Mouse (Mus musculus): ENCODE measurements at regions not wholly inside any gene's neighbourhood (a gene's known extent, or its start where the extent isn't known, plus 50 kb on each side); places are given as distances from the start of the nearest gene placed in this dataset.

GRCm38 (mm10) chr12:106607655-106608337, 597.8 kb downstream of the Vrk1 start:
- DNase-seq, result no peak

DNA sequence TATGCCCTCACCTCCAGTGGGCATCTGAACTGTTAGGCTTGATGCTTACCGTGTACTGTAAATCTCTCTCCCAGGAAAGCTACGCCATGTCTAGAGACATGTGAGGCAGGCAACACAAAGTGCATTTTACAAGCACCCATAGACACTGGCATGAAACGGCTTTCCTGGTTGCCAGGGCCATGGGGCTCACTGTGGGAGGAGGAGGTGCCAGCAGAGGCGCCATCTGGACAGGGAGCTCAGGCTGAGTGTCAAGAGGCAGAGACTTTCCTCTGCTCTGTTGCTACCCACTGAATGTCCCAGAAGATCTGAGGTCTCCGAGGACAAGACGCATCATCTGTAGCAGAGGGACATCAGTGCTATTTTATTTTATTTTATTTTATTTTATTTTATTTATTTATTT, 608.7 kb downstream of the Vrk1 start:
- DNase-seq, result no peak

DNA sequence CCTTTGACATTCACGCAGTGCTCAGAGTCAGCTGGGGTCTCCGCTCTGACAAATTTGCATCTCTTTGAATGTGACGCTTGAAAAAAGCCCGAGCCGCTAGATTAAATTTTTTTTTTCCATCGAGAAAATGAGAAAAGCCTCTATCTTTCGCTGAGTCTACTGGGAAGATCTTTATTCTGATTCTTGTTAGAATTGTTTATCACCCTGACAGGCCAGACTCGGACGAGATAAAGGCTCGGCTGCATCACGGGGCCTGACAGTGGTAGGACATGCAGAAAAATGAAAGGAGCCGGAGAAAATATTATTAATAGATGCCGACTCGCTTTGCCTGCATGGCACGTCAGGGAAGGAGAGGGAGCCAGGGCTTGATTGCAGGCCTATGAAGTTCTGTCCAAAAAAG, 616.8 kb downstream of the Vrk1 start:
- no peak for DNase-seq

DNA sequence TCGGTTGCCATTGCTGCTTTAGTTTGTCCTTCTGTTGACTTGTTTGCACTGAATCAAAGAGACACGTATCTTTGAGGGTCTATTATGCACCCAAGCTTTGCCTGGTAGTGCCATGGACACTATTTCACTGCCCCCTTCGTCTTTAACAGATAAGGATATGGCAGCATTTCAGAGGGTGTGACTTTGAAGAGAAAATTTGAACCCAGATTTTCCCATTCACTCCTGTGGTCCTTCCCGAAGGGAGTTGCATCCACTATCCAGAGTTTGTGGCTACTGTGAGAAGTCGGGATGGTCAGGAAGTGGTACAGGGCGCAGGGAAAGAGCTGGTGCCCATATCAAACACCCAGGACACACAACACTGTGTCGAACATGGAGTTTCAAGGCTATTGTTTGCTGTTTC, 622.5 kb downstream of the Vrk1 start:
- no peak for DNase-seq

- peak; percentile 59 for DNase-seq
Observed at GRCm38 (mm10) chr12:106633096-106633495, 623.1 kb downstream of the Vrk1 start.

- DNase-seq, result no peak
Observed at GRCm38 (mm10) chr12:106658317-106658716, 648.3 kb downstream of the Vrk1 start.

DNA sequence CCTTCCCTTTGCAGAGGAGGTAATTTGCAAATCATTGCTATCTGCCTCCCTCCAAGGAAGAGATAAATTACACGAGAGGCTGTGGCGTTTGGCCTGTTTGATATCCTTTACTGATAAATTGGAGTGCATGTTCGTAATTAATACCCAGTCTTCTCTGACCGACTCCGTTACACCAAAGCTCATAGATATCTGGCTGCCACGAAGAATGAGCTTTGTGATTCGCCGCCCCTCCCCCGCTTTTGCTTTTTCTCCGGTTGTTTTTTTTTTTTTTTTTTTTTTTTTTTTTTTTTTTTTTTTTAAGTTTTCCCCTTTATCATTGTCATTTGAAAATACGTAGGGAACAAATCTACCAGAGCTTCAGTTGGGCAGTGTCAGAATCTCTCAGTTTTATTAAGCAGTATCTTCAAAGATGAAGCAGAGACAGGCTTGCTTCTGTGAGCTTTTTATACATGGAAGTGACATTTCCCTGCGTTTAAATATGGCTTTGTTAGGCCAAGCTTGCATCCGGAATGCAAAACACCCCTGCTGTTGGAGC, 663.3 kb downstream of the Vrk1 start:
- DNase-seq, result no peak

GRCm38 (mm10) chr12:106674741-106675140, 664.7 kb downstream of the Vrk1 start:
- no peak for DNase-seq

DNA sequence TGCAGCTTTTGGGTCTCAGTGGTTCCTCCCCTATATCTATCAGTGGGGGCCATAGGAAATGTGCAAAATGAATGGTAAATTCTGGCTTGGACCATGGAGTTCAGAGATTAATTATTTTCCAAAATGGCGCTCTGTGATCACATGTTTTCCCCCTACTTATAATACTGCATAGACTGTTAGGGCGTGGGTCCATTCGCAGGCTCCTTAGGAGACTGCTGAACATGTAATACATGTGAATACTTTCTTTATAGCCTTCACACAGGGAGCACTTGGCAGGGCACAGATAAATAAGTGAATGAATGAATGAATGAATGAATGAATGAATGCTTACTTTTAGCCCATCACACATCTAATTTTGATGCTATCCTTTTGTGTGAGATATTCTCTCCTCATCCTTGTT, 666.1 kb downstream of the Vrk1 start:
- no peak for DNase-seq

DNA sequence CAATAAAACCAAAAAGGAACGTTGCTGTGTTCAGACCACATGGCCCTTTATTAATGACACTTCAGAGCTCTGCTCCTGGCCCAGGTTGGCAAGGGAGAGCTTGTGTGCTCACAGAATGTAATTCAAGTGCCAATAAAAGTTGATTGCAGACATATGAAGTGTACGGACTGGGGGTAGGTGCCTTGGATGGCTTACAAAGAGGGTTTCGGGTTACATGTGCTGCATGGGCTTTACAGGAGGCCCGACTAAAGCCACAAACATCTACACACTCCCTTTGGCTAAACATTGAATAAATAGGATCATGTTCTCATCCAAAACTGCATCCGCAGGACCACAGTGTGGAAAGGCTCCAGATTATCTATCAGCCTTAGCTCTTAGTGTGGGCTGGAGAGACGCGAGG, 666.5 kb downstream of the Vrk1 start:
- no peak for DNase-seq

DNA sequence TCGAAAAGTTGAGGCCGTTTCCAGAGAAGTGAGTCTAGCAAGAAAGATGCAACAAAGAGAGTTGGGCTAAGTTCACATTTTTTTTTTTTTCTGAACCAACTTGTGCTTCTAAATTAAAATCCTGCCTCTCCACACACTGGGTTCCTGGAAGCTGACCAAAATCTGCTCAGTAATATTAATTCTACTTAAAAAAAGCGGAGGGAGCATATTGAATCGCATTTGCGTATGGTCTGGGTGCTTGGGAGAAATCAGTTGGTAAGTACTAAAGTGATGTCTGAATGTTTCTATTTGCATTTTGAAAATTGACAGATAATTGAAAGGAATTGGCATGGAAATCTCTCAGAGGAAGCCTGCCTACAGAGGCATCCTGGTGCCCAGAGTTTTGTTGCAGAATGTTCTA, 676.0 kb downstream of the Vrk1 start:
- no peak for DNase-seq

DNA sequence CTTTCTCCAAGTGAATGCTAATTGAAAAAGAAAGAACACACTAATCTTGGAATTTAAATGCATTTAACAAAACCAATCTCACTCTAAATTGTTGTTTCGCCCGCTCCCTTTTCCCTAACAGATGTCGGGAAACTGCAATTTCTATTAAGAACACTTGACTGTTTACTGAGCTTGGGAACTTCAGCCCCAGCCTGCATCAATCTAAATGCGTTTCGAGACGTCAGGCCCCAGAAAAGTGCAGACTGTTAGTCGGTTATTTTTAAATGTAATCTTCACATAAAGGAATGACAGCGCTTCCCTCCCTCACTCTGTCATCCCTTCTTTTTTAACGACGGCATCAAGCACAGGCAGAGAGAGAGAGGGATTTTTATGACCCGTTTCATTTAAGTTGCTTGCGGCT, 677.7 kb downstream of the Vrk1 start:
- DNase-seq, result no peak

DNA sequence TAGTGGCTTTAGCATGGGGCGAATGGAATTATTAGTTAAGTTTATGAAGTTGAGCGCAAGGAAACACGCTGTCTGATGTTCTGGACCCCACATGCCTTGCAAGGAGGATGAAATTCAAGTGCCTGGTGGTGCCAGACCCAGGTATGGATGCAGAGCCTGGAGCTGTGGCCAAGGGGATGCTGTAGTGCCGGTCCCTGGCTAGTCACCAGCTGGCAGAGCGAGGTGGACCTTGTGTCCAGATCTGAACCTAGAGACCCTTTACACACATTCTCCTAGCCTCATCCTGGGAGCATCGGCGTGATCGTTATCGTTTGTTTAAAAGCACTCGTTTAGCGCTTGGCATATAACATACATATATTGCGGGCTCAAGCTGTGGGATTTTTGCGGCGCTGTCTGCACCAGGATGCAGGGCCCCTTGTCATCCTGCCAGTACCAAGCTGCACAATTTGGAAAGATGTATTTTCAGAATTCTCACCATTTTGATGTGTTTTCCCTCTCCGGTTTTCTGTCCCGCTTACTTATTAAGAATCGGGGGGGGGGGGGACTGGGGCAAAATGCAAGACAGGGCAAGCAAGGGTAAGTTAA, 678.2 kb downstream of the Vrk1 start:
- no peak for DNase-seq

DNA sequence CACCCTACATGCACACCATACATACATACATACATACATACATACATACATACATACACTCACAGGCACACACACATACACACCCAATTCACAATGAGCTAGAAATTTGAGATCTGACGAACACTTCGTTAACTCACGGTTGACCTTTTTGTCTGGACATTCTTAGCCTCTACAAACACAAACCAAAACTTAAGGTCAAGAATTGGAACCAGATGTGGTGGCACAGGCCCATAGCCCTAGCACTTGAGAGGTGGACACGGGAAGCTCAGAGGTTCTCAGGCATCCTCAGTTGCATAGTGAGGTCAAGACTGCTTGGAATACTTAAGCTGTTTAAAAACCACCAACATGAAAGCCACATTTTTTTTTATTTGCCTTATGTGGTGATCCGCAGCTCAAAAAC, 692.9 kb downstream of the Vrk1 start:
- DNase-seq, result no peak

DNA sequence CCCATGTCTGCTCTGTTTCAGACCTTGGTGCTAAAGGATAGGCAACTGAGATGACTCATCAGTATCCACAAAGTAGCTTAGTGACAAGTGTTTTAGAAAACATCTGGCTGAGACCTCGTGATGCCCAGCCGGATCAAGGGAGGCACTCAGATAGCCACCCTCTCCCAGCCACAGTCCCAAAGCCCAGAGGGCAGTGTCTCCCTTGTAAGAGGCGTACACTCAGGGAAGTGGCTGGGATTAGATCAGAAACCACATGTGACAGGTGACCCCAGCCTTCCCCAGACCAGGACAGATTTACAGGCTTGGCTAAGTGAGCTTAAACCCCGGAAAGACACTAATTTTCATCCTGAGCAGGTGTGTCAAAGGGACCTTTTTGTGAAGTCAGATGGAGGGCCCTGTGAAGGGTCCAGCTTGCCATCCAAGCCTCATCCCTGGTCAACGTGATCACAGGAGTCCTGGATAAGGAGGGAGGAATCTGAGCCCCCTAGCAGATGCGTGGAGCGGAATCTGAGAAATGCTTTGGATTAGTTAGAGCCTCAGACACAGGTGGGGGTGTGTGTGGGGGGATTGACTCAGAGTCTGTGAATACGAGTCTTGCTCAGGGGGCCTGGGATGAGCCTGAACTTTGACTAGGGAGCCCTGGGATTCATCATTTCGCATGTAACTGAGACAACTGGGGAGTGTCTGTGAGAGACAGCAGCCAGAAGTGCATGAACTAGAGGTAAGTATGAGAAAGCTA, 711.4 kb downstream of the Vrk1 start:
- DNase-seq, result no peak

GRCm38 (mm10) chr12:106722010-106722362, 712.0 kb downstream of the Vrk1 start:
- no peak for DNase-seq

DNA sequence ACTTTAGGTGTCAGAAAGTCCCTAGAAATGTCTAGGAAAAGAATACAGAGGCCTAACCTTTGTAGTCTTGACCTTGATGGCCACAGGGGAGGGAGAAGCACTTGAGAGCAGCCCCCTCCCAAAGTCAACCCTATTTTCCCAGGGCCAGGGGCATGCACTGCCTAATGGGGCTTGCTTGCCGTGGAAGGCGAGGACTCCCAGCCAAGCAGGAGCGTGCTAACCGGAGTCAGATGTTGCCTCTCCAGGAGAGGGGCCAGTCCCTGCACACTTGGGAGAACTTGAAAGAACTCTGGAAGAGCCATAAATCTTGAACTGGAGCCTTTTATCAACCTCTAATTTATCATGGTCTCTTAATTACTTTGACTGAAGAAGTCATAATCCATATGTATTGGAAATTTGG, 712.7 kb downstream of the Vrk1 start:
- DNase-seq, result no peak

- DNase-seq, result no peak
Observed at GRCm38 (mm10) chr12:106726920-106727319, 716.9 kb downstream of the Vrk1 start.

GRCm38 (mm10) chr12:106727486-106727885, 717.5 kb downstream of the Vrk1 start:
- DNase-seq, result no peak

GRCm38 (mm10) chr12:106729686-106730085, 719.7 kb downstream of the Vrk1 start:
- DNase-seq, result no peak

DNA sequence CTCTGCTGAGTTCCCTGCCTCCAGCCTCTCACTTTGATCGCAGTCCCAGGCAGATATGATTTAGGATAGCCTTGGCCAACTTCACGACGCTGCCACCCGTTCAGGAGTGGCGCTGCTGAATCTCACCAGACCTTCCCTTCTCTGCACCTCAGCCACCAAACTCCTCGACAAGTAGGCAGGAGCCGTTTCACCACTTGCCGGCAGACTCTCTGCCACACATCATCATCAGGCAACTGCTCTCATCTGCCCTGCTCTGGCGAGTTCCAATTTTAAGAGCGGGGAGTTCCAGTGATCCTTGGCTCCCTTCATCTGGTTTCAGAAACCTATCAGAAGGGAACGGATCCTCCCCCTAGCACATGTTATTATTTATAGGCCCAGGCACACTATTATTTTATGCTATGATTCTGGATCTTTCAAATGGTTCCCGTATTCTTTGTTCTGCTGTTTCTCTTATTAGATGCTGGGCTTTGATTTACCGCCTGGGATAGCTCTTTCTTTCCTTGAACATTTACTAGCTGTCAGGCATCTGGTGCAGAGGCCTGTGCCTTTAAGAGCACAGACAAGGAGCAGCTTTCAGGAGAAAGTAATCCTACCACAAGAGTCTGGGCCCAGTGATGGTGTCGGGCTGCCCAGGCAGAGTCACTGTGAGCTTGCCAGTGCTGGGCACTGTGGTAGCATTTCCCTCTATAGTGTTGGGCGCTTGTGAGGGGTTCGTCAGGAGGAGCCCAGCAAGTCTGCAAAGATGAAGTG, 722.3 kb downstream of the Vrk1 start:
- no peak for DNase-seq

DNA sequence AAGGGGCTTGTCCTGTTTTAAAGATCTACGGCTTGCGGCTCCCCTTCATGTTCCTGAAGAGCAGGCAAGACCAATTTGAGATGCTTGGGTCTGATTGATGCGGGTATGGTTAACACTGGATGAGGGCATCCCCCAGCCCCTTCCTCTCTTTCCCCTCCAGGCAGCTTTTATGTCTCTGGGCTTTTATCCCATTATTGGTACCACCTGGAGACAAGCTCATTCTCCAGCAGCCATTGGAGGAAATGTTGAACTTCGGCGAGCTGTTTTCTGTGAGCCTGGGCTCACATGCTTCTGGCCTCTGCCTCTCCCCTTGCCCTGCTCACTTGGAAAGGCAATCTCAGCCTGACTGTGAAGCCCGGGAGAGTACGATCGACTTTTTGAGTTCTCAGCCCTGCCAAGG, 738.7 kb downstream of the Vrk1 start:
- DNase-seq, result no peak

DNA sequence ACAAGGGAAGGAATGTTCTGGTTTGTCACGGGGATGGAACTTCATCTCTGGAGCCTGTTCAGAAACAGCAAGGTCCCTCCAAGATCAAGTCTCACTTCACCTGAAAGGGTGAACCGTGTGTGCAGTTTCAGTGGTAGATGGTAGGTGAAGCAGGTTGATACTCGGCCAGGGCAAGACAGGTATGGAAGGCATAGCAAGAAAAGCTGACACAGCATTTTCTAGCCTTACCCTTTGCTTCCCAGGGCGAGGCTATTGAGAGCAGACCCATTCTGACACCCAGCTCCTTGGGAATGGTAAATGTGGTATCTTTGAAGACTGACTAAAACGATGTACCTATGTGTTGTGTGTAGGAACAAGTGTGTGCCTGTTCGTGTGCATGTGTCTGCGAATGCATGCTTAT, 724.9 kb upstream of the 3110018I06Rik start:
- DNase-seq, result no peak
